Mouse (Mus musculus): Measurements from ENCODE around the gene Klhl35. TPM values are rescaled to one million over a fixed set of nuclear protein-coding genes. Genes with fewer than 3 reads are reported as not detected.

Gene Klhl35
- polyA plus RNA-seq, 1 experiment from 2014 or later = 2.1 TPM

DNA sequence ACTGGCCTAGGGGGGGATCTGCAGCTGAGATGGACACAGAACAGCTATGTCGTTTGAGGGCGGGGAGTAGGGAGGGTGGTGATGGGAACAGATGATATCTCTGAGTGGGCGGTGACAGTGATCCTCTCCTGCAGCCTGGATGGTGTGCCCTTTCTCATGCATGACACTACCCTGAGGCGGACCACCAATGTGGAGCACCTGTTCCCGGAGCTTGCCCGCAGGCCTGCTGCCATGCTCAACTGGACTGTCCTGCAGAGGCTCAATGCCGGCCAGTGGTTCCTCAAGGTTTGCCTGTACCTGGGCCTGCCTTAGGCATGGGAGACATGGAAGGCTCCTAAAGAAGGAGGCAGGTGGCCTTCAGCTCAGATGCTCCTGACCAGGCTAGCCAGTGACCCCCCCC, 12.9 kb upstream of the Klhl35 start:
- no peak for ATAC-seq (ENCODE audit: insufficient number of reproducible peaks, insufficient read depth, low FRiP score, low TSS enrichment)
- H3K9ac ChIP-seq = no peak overlapping the region
- H3K36me3 ChIP-seq = no peaks in the 10 kb centered on the region
- 0 out of 2 replicates have a peak, but pooled peaks cover 3% of the 10 kb centered on the region for H3K4me1 ChIP-seq
- H3K4me2 ChIP-seq (replicated peaks) = no peak overlapping the region
- H3K9me3 ChIP-seq = no peaks in the 10 kb centered on the region
- H3K27me3 ChIP-seq = no peaks in the 10 kb centered on the region; the same call in 1 of the 2 replicates
- no peak overlapping the region for H3K27ac ChIP-seq
- WGBS = 83% methylated on average over 7 of the region's 7 CpGs
- no peak overlapping the region for H3K4me3 ChIP-seq

DNA sequence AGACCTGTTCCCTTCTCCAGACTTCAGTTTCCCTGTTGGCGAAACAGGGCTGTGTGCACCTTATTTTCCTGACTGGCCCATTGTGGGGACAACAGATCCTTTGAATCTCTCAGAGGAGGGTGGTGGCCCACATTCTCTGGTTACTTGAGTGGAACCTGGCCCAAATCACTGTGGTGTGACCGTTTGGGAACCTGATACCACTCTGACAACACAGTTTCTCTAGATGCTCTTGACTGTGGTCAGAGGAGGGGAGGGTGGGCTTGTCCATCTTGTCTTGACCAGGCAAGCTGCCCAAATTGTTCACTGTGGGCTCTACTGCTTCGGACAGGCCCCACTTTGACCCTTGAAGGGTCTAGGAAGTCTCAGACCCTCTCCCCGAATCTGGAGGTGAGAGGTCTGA, 11.8 kb upstream of the Klhl35 start:
- no peak for ATAC-seq (ENCODE audit: insufficient number of reproducible peaks, insufficient read depth, low FRiP score, low TSS enrichment)
- no peaks in the 10 kb centered on the region; the same call in 1 of the 2 replicates for H3K27me3 ChIP-seq
- H3K4me2 ChIP-seq (replicated peaks) = no peak overlapping the region
- no peaks in the 10 kb centered on the region for H3K36me3 ChIP-seq
- no peaks in the 10 kb centered on the region for H3K9me3 ChIP-seq
- WGBS = 70% methylated on average over 4 of the region's 4 CpGs
- H3K9ac ChIP-seq = no peak overlapping the region
- no peak overlapping the region for H3K27ac ChIP-seq
- H3K4me1 ChIP-seq = no peaks in the 10 kb centered on the region
- no peak overlapping the region for H3K4me3 ChIP-seq

GRCm38 (mm10) chr7:99458849-99459248, 7.0 kb upstream of the Klhl35 start:
- Histone ChIP-seq H3K4me1 (no peaks in the 10 kb centered on the region), H3K9ac (no peak overlapping the region), H3K4me2 (replicated peaks) (no peak overlapping the region), H3K27me3 (no peaks in the 10 kb centered on the region), H3K27ac (no peak overlapping the region), H3K9me3 (no peaks in the 10 kb centered on the region), H3K4me3 (no peak overlapping the region), H3K36me3 (peaks cover 11% of the 10 kb centered on the region; the same call in 1 of the 2 replicates)
- 83% methylated on average over 8 of the region's 8 CpGs for WGBS
- ATAC-seq (ENCODE audit: insufficient number of reproducible peaks, insufficient read depth, low FRiP score, low TSS enrichment) = no peak

GRCm38 (mm10) chr7:99459888-99460652, 5.7 kb upstream of the Klhl35 start:
- Histone ChIP-seq H3K9ac (no peak overlapping the region), H3K9me3 (no peaks in the 10 kb centered on the region), H3K27ac (no peak overlapping the region), H3K4me3 (no peak overlapping the region), H3K4me1 (no peaks in the 10 kb centered on the region), H3K27me3 (no peaks in the 10 kb centered on the region), H3K36me3 (peaks cover 11% of the 10 kb centered on the region; the same call in 1 of the 2 replicates), H3K4me2 (replicated peaks) (no peak overlapping the region)
- 91% methylated on average over 15 of the region's 15 CpGs for WGBS
- no peak for ATAC-seq (ENCODE audit: insufficient number of reproducible peaks, insufficient read depth, low FRiP score, low TSS enrichment)

DNA sequence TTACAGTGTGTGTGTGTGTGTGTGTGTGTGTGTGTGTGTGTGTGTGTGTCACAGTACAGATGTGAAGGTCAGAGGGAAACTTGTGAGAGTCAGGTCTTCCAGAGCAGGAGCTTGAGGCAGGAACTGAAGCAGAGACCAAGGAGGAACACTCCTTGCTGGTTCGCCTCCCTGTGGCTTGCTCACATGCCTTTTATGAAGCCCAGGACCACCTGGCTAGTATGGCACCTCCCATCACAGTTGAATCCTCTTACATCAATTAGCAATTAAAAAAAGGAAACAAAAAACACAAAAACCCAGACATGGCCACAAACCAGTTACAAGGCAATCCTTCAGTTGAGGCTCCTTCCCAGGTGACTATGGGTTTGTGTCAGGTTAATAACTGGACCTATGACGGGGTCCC, 2.7 kb upstream of the Klhl35 start:
- no peak overlapping the region for H3K9ac ChIP-seq
- H3K9me3 ChIP-seq = no peaks in the 10 kb centered on the region
- peaks cover 22% of the 10 kb centered on the region for H3K4me1 ChIP-seq
- H3K36me3 ChIP-seq = peaks cover 11% of the 10 kb centered on the region; the same call in 1 of the 2 replicates
- WGBS = 70% methylated on average over 2 of the region's 2 CpGs
- H3K27ac ChIP-seq = no peak overlapping the region
- no peak overlapping the region for H3K4me3 ChIP-seq
- peaks cover 5% of the 10 kb centered on the region; the same call in 1 of the 2 replicates for H3K27me3 ChIP-seq
- ATAC-seq (ENCODE audit: insufficient number of reproducible peaks, insufficient read depth, low FRiP score, low TSS enrichment) = no peak
- H3K4me2 ChIP-seq (replicated peaks) = no peak overlapping the region

GRCm38 (mm10) chr7:99467916-99468282, 2.1 kb downstream of the Klhl35 start:
- peak overlapping the region; percentile 83 for H3K4me2 ChIP-seq (replicated peaks)
- peaks cover 5% of the 10 kb centered on the region; the same call in 1 of the 2 replicates for H3K27me3 ChIP-seq
- peak overlapping the region; percentile 54 for H3K4me3 ChIP-seq
- peak overlapping the region; percentile 83 for H3K9ac ChIP-seq
- 26% methylated on average over 9 of the region's 11 CpGs for WGBS
- peak overlapping the region; percentile 91 for H3K27ac ChIP-seq
- H3K9me3 ChIP-seq = no peaks in the 10 kb centered on the region
- ATAC-seq (ENCODE audit: insufficient number of reproducible peaks, insufficient read depth, low FRiP score, low TSS enrichment) = 0 out of 2 replicates have a peak, but pooled peaks have one; percentile 7
- peaks cover 28% of the 10 kb centered on the region for H3K4me1 ChIP-seq
- H3K36me3 ChIP-seq = peaks cover 4% of the 10 kb centered on the region

GRCm38 (mm10) chr7:99468283-99469132, 2.7 kb downstream of the Klhl35 start:
- peak overlapping the region; percentile 83 for H3K4me2 ChIP-seq (replicated peaks)
- H3K4me1 ChIP-seq = peaks cover 28% of the 10 kb centered on the region
- H3K9ac ChIP-seq = peak overlapping the region; percentile 83
- WGBS = 2% methylated on average over 110 of the region's 145 CpGs
- peak; percentile 73 for ATAC-seq (ENCODE audit: insufficient number of reproducible peaks, insufficient read depth, low FRiP score, low TSS enrichment)
- peaks cover 10% of the 10 kb centered on the region for H3K36me3 ChIP-seq
- H3K4me3 ChIP-seq = peak overlapping the region; percentile 54
- H3K27ac ChIP-seq = peak overlapping the region; percentile 91
- no peaks in the 10 kb centered on the region for H3K9me3 ChIP-seq
- peaks cover 5% of the 10 kb centered on the region; the same call in 1 of the 2 replicates for H3K27me3 ChIP-seq

DNA sequence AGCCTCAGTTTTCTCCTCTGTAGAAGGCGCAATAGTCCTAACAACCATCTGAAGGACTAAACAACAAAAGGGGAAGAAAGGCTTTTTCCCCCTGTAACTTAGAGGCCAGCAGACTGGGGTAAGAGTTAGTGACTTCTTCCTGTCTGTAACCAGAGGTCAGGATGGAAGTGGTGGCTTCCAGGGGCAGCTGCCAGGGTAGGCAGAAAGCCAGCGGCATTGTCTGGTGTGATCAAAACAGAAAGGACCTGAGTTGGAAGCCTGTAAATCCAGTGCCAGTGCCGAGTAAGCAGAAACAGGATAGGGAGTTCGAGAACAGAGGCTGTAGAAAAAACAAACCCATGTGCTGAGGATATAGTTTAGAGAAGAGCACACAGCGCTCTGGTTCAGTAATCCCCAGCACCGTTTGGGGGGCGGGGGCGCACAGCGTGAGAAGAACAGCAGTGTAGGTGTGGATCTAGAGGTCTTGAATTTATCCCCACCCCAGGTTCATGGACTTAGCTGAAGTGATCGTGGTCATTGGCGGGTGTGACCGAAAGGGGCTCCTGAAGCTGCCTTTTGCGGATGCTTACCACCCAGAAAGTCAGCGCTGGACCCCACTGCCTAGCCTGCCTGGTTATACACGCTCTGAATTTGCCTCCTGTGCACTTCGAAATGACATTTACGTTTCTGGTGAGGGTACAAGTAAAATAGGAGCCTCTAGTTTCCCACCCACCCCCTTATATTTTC, 4.0 kb downstream of the Klhl35 start:
- no peaks in the 10 kb centered on the region for H3K9me3 ChIP-seq
- H3K4me3 ChIP-seq = no peak overlapping the region
- no peak overlapping the region for H3K4me2 ChIP-seq (replicated peaks)
- no peak overlapping the region for H3K9ac ChIP-seq
- peaks cover 22% of the 10 kb centered on the region for H3K36me3 ChIP-seq
- 79% methylated on average over 17 of the region's 17 CpGs for WGBS
- H3K27me3 ChIP-seq = peaks cover 5% of the 10 kb centered on the region; the same call in 1 of the 2 replicates
- no peak overlapping the region for H3K27ac ChIP-seq
- peaks cover 28% of the 10 kb centered on the region for H3K4me1 ChIP-seq
- no peak for ATAC-seq (ENCODE audit: insufficient number of reproducible peaks, insufficient read depth, low FRiP score, low TSS enrichment)

- 57% methylated on average over 18 of the region's 18 CpGs for WGBS
Measured at GRCm38 (mm10) chr7:99471578-99471977, 5.8 kb downstream of the Klhl35 start.

GRCm38 (mm10) chr7:99473638-99474407, 8.0 kb downstream of the Klhl35 start:
- Histone ChIP-seq H3K4me3 (no peak overlapping the region), H3K4me1 (peaks cover 5% of the 10 kb centered on the region; the same call in 1 of the 2 replicates), H3K9ac (no peak overlapping the region), H3K4me2 (replicated peaks) (no peak overlapping the region), H3K36me3 (peaks cover 49% of the 10 kb centered on the region), H3K27me3 (no peaks in the 10 kb centered on the region), H3K9me3 (no peaks in the 10 kb centered on the region), H3K27ac (no peak overlapping the region)
- ATAC-seq (ENCODE audit: insufficient number of reproducible peaks, insufficient read depth, low FRiP score, low TSS enrichment) = no peak
- 86% methylated on average over 14 of the region's 14 CpGs for WGBS

More at GRCm38 (mm10) chr7:99471578-99471977, 5.8 kb downstream of the Klhl35 start:
- H3K9me3 ChIP-seq = no peaks in the 10 kb centered on the region
- H3K27me3 ChIP-seq = peaks cover 5% of the 10 kb centered on the region; the same call in 1 of the 2 replicates
- no peak overlapping the region for H3K27ac ChIP-seq
- peaks cover 26% of the 10 kb centered on the region for H3K36me3 ChIP-seq
- no peak overlapping the region for H3K9ac ChIP-seq
- H3K4me2 ChIP-seq (replicated peaks) = no peak overlapping the region
- peaks cover 19% of the 10 kb centered on the region; the same call in 1 of the 2 replicates for H3K4me1 ChIP-seq
- no peak overlapping the region for H3K4me3 ChIP-seq
- no peak for ATAC-seq (ENCODE audit: insufficient number of reproducible peaks, insufficient read depth, low FRiP score, low TSS enrichment)

All from embryonic facial prominence, embryonic 12.5 days (tissue).